Mouse (Mus musculus) hindbrain, embryonic 15.5 days (tissue): ENCODE data around the gene Fam161b. TPM values are rescaled to one million over a fixed set of nuclear protein-coding genes. Genes with fewer than 3 reads are reported as not detected.
"Not testable (repeated sequence)": the region's sequence is repeated elsewhere in the genome, so short reads cannot be mapped to it uniquely, and the experiment has no call there.

Experiments used
- ATAC-seq: fragments of 200-750 bp; cut with Nextera tagmentation; 2 replicates; pipeline ENCODE4 v1.8.0; 2017; ENCODE audit warnings: low read depth, moderate number of reproducible peaks, moderate TSS enrichment; ENCODE audit not compliant: low FRiP score
- H3K27ac ChIP-seq: fragments of 300-500 bp; sonication (generic); replicated peaks from 2 replicates; pipeline ENCODE4 v1.5.1; 2015; ENCODE audit warnings: mild to moderate bottlenecking, inconsistent platforms
- H3K27me3 ChIP-seq: fragments of 300-500 bp; sonication (generic); 2 replicates; pipeline ENCODE4 v1.6.1; 2015; ENCODE audit warnings: control low read depth, inconsistent platforms
- H3K36me3 ChIP-seq: fragments of 300-500 bp; sonication (generic); 2 replicates; pipeline ENCODE4 v1.6.1; 2015; ENCODE audit warnings: control low read depth, inconsistent platforms
- H3K4me1 ChIP-seq: fragments of 300-500 bp; sonication (generic); replicated peaks from 2 replicates; pipeline ENCODE4 v1.6.1; 2015; ENCODE audit warnings: control low read depth, inconsistent platforms
- H3K4me2 ChIP-seq: fragments of 300-500 bp; sonication (generic); 2 replicates; pipeline ENCODE4 v1.6.1; 2015; ENCODE audit warnings: moderate library complexity, mild to moderate bottlenecking, inconsistent platforms
- H3K4me3 ChIP-seq: fragments of 300-500 bp; sonication (generic); 2 replicates; pipeline ENCODE4 v1.5.1; 2015; ENCODE audit warnings: mild to moderate bottlenecking, inconsistent platforms
- H3K9ac ChIP-seq: fragments of 300-500 bp; sonication (generic); 2 replicates; pipeline ENCODE4 v1.6.1; 2015; ENCODE audit warnings: inconsistent platforms
- H3K9me3 ChIP-seq: fragments of 300-500 bp; sonication (generic); 2 replicates; pipeline ENCODE4 v1.6.1; 2016; ENCODE audit warnings: control low read depth, inconsistent platforms
- WGBS: fragments of 180-500 bp; shearing (Covaris S2); methylation state at CpG from one replicate; pipeline ENCODE4 v1.1.7; 2015; 5-methylcytosine and 5-hydroxymethylcytosine counted together
- polyA plus RNA-seq: library from polyadenylated mRNA; unstranded; fragments of >200 nt; fragmentation: Nextera tagmentation; extraction: Ambion mirVana; gene quantifications from 2 replicates; pipeline ENCODE4 v1.2.1, GENCODE M21; 2015

Fam161b gene
- polyA plus RNA-seq, 1 experiment from 2014 or later, result 17.8 TPM

DNA sequence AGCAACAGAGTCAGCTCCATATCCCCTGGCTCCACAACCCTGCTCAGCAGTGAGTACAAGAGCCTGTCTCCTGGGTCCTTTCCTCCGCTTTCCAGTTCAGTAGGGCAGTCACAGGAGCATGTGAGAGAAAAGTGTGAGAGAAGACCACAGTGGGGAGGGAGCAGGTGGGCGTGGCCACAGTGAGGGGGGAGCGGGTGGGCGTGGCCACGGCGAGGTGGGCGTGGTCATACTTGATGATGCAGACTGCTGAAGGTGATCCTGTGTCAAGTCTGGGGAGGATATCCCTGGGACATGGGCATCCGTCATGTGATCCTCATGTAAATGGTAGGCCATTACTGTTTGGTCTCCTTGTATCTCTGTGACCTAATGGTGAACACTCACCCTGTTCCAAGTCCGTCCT, 5.3 kb upstream of the Fam161b start:
- Histone ChIP-seq H3K9ac (no peak overlapping the region), H3K4me2 (no peak overlapping the region), H3K4me3 (no peak overlapping the region), H3K9me3 (no peaks in the 10 kb centered on the region), H3K4me1 (peaks cover 15% of the 10 kb centered on the region), H3K27ac (no peak overlapping the region), H3K36me3 (peaks cover 48% of the 10 kb centered on the region), H3K27me3 (no peaks in the 10 kb centered on the region)
- WGBS, result 63% methylated on average over 9 of the region's 9 CpGs
- no peak for ATAC-seq

DNA sequence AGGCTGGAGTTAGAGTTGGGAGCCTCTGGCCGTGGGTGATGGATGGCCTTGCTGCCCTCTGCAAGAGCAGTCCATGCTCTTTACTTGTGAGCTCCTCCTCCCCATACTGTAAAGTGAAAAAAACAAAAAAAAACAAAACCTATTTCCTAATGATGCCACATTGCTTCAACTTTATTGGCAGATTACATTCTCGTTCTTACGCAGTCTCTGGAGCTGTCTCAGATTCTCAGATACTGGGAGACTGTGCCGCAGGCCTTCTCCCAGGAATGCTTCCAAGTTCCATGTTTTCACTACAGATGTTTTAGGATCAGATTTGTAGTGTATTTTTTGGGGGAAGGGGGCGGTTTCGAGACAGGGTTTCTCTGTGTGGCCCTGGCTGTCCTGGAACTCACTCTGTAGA, 3.5 kb upstream of the Fam161b start:
- Histone ChIP-seq H3K27me3 (no peaks in the 10 kb centered on the region), H3K4me2 (no peak overlapping the region), H3K4me1 (peaks cover 24% of the 10 kb centered on the region), H3K9ac (no peak overlapping the region), H3K9me3 (no peaks in the 10 kb centered on the region), H3K36me3 (peaks cover 30% of the 10 kb centered on the region), H3K27ac (no peak overlapping the region), H3K4me3 (no peak overlapping the region)
- WGBS, result 94% methylated on average over 6 of the region's 6 CpGs
- no peak for ATAC-seq

DNA sequence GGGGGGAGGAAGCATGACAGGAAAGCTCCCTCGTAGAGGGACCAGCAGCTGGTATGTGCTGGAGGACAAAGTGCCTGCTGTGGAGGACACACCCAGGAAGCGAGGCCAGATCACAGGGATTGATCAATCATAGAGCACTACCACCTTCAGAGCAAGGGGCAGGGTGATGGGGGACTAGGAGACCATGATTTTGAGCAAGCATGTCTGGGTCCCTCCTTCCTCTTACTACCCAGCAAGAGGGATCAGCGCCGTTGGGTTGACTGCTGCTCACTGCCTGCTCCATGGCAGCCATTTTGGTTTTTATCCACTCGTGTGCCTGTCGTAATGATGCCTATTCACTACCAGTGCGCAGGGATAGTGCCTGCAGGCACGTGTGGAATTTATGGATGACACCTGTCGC, 2.7 kb upstream of the Fam161b start:
- no peak overlapping the region for H3K9ac ChIP-seq
- no peak overlapping the region for H3K4me2 ChIP-seq
- H3K9me3 ChIP-seq, result no peaks in the 10 kb centered on the region
- ATAC-seq, result no peak
- peaks cover 24% of the 10 kb centered on the region for H3K4me1 ChIP-seq
- H3K4me3 ChIP-seq, result no peak overlapping the region
- H3K36me3 ChIP-seq, result peaks cover 23% of the 10 kb centered on the region
- no peaks in the 10 kb centered on the region for H3K27me3 ChIP-seq
- H3K27ac ChIP-seq, result no peak overlapping the region
- 88% methylated on average over 9 of the region's 9 CpGs for WGBS

DNA sequence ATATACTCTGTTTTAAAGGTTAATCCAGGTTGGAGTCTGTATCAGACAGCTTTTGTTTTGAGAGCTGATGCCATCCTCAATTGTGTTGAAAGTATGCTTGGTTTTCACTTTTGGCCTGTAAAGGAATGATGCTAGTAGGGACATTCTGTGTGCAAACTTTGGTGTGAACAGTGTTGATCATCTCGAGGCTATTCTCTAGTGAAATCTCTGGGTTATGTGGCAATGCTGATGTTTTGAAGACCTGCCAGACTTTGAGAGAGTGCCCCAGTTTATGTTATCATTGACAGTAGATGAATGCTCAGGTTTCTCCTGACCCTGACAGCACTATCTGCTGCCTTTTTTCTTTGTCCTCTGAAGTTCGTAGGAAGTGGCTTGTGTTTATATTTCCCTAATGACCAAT, 1.2 kb upstream of the Fam161b start:
- H3K27ac ChIP-seq, result no peak overlapping the region
- H3K9me3 ChIP-seq, result no peaks in the 10 kb centered on the region
- ATAC-seq, result no peak
- no peaks in the 10 kb centered on the region for H3K27me3 ChIP-seq
- 69% methylated on average over 2 of the region's 2 CpGs for WGBS
- H3K36me3 ChIP-seq, result peaks cover 12% of the 10 kb centered on the region; the same call in 1 of the 2 replicates
- H3K4me1 ChIP-seq, result peaks cover 24% of the 10 kb centered on the region
- H3K9ac ChIP-seq, result 0 out of 2 replicates have a peak overlapping the region, but pooled peaks have one; percentile 19
- H3K4me3 ChIP-seq, result peak overlapping the region; percentile 97
- peak overlapping the region; percentile 81 for H3K4me2 ChIP-seq

DNA sequence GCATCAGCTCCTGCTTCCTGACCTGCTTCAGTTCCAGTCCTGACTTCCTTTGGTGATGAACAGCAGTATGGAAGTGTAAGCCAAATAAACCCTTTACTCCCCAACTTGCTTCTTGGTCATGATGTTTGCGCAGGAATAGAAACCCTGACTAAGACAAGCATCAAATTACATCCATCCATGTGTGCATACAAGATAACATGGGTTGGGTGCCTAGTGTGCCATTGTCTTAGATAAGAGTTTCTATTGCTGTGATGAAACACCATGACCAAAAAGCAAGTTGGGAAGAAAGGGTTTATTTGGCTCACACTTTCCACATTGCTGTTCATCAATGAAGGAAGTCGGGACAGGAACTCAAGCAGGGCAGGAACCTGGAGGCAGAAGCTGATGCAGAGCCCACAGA, 2.9 kb downstream of the Fam161b start:
- ATAC-seq, H3K4me3 ChIP-seq, H3K4me2 ChIP-seq, H3K27me3 ChIP-seq, H3K9ac ChIP-seq, H3K27ac ChIP-seq, H3K9me3 ChIP-seq: not testable (repeated sequence)
- 89% methylated on average over 2 of the region's 2 CpGs for WGBS
- peaks cover 34% of the 10 kb centered on the region for H3K36me3 ChIP-seq
- H3K4me1 ChIP-seq, result peaks cover 23% of the 10 kb centered on the region

DNA sequence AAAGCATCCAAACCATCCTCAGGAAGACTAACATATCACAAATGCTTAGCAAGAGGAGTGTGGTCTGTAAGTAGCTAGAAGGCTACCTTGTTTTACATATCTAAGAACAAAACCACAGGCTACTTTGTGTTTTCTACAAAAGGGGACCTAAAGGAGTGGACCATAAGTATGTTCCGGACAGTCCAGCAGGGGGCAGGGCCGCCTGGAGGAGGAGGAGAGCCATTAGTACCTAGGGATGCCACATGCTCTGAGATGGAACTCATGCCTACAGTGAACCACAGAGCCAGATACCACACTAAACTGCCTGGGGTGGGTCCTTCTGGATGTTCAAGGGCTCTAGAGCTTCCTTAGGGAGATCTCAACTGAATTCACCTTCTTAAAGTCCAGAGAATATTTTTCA, 14.4 kb downstream of the Fam161b start:
- 37% methylated on average over 2 of the region's 2 CpGs for WGBS
- Histone ChIP-seq H3K4me3 (no peak overlapping the region), H3K27me3 (no peaks in the 10 kb centered on the region), H3K9ac (no peak overlapping the region), H3K4me2 (no peak overlapping the region), H3K36me3 (peaks cover 70% of the 10 kb centered on the region), H3K27ac (no peak overlapping the region), H3K9me3 (no peaks in the 10 kb centered on the region), H3K4me1 (no peaks in the 10 kb centered on the region)
- no peak for ATAC-seq

DNA sequence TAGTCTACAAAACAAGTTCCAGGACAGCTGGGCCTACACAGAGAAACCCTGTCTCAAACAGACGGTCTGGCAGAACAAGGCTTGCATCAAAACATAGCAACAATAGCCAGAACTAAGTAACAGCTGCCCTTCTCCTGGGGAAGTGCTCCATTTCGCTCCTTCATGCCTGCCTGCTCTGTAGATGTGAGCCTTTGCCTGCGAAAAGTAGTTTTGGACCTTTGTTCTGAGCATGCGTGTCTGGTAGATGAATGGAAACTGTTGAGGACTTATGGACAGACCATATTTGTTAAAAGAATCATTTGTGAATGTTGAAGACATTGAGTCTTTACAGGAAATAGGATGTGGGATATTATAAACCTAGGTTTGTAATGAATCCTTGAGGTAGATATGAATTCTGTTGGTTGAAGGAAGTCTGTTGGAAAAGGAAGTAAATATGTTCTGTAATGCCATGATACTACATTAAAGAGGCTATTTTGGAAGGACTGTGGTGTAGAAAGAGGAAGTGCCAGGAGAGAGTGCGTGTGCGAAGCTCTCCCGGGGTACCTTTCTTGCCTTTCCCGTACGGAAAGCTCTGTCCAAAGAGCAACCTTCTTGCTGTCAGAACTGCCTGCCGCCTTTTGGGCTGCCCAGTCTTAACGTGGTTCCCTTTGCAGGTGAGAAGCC, 24.5 kb downstream of the Fam161b start:
- Histone ChIP-seq H3K36me3 (peaks cover 64% of the 10 kb centered on the region), H3K27me3 (no peaks in the 10 kb centered on the region), H3K4me2 (no peak overlapping the region), H3K4me3 (no peak overlapping the region), H3K9ac (no peak overlapping the region), H3K4me1 (no peaks in the 10 kb centered on the region), H3K9me3 (no peaks in the 10 kb centered on the region), H3K27ac (no peak overlapping the region)
- ATAC-seq, result no peak
- WGBS, result 91% methylated on average over 11 of the region's 11 CpGs

DNA sequence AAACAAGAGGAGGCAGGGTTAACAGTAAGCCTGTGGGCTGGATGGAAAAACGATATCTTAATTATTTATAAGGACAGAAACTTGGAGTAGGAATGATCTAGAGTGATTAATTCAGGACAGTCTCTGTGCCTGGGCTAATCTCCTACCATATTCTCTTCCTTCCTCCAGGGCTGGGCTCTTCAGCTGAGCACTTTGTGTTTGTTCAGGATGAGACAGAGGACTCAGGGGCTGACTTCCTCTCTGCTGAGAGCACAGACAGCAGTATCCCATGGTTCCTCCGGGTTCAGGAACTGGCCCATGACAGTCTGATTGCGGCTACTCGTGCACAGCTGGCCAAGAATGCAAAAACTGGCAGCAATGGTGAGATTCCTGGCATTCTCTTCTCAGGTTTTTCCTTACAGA, 34.5 kb downstream of the Fam161b start:
- ATAC-seq, result no peak
- Histone ChIP-seq H3K9ac (no peak overlapping the region), H3K36me3 (peaks cover 47% of the 10 kb centered on the region), H3K9me3 (no peaks in the 10 kb centered on the region), H3K4me2 (no peak overlapping the region), H3K27ac (no peak overlapping the region), H3K4me3 (no peak overlapping the region), H3K27me3 (no peaks in the 10 kb centered on the region), H3K4me1 (no peaks in the 10 kb centered on the region)
- 86% methylated on average over 4 of the region's 4 CpGs for WGBS

DNA sequence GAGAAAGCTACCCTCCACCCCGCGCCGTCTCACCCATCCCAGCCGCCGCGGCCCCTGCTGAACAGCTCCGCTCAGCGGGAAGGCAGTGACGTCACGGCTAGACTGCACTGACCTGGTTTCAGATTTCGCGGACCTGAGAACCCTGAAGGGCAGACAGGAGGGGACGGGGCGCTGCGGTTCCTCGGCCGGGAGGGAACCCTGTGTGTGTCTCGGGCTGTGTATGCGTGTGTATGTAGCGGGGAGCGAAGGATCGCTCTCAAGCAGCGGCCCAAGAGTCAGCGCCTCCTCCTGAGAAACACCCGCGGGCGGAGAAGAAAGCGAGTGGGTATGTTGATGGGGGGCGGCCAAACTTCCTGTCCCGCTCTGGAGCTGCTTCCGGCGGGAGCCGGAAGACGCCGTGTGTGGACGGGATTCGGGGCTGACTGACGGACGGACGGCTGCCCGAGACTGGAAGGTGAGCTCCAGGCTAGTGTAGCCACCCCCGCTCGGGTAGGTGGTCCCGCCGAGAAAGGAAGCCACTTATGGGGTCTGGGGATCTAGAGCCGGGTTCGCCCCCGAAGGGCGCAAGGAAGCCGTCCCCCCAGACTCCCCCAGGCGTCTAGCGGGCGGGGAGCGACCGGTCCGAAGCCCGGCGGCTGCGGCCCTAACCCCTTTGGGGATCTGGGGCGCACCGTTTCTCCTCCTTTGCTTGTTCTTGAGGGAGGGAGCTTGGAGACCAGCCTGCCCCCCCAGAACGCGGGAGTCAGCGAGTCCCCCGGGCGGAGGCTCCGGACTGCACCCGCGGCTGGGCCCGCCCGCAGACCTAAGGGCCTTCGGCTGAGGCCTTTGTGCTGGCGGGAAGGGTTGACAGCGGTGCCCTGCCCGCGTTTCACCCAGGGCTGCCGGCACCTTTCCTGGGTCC, 44.7 kb downstream of the Fam161b start, which contains the start of gene Zfp410:
Gene Zfp410 (plus strand): TSS at position 132 of the 901 bp plus-strand sequence.
- Histone ChIP-seq H3K4me3 (peak within 1 kb of the TSS; percentile 86), H3K4me1 (peaks cover 23% of the 10 kb centered on the region), H3K27me3 (no peaks in the 10 kb centered on the region), H3K36me3 (no peaks in the 10 kb centered on the region), H3K9ac (peak within 1 kb of the TSS; percentile 95), H3K9me3 (no peaks in the 10 kb centered on the region), H3K27ac (peak within 1 kb of the TSS; percentile 90), H3K4me2 (peak within 1 kb of the TSS; percentile 82)
- WGBS, result under 1% methylated on average over 77 of the region's 77 CpGs
- ATAC-seq, result peak; percentile 96

DNA sequence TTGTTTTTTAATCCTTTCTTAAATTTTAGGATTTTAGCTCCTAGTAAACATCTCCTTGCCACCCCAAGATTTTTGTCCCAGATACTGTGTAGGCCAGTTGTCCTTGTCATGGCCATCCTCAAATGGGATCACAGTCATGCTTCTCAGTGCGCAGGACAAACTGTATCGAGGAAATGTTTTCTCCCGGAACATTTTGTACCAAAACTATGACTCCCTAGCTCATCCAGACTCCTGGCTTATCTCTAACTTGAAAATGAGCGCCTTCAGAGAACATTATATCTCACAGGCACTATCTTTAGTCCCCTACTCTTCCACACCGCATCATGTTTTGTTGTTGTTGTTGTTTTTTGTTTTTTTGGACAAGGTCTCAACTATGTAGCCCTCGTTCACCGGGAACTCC, 45.6 kb downstream of the Fam161b start:
- Histone ChIP-seq H3K4me2 (peak overlapping the region; percentile 82), H3K36me3 (no peaks in the 10 kb centered on the region), H3K9me3 (no peaks in the 10 kb centered on the region), H3K27me3 (no peaks in the 10 kb centered on the region), H3K4me3 (peak overlapping the region; percentile 86), H3K4me1 (peaks cover 20% of the 10 kb centered on the region), H3K27ac (peak overlapping the region; percentile 90), H3K9ac (peak overlapping the region; percentile 95)
- WGBS, result 46% methylated on average over 7 of the region's 7 CpGs
- ATAC-seq, result no peak

DNA sequence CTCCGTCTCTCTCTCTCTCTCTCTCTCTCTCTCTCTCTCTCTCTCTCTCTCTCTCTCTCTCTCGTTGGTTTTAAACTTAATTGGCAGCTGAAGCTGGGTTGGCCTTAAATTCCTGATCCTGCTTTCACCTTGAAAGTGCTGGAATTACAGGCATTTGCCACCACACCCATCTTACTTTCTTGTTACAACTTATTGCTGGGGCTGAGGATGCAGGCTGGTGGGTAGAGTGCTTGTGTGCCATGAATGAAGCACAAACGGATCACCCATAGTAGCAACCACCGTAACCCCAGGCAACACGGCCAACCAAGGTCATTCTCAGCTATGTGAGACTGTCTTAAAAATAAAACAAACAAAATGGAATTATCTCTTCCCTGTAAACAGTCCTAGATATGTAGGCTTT, 50.3 kb downstream of the Fam161b start:
- Histone ChIP-seq H3K36me3 (0 out of 2 replicates have a peak, but pooled peaks cover 5% of the 10 kb centered on the region), H3K9ac (no peak overlapping the region), H3K4me3 (no peak overlapping the region), H3K27me3 (no peaks in the 10 kb centered on the region), H3K27ac (no peak overlapping the region), H3K9me3 (no peaks in the 10 kb centered on the region), H3K4me1 (peaks cover 6% of the 10 kb centered on the region), H3K4me2 (no peak overlapping the region)
- no peak for ATAC-seq
- 83% methylated on average over 4 of the region's 5 CpGs for WGBS

DNA sequence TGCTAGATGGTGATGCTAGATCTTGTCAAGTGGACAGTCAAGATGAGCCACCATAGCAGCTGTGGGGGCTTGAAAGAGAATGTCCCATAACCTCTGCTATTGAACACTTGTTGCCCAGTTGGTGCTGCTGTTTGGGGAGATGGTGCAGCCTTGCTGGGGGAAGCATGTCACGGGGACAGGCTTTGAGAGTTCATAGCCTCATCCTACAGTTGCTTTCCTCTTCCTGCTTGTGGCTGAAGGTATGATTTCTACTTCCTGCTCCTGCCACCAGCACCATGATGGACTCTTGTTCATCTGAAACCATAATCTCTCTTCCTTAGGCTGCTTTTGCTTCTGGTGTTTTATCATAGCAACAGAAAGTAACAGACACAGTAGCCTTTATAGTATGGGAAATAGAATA, 57.1 kb downstream of the Fam161b start:
- H3K9ac ChIP-seq, result no peak overlapping the region
- H3K4me2 ChIP-seq, result no peak overlapping the region
- H3K4me1 ChIP-seq, result no peaks in the 10 kb centered on the region
- no peak for ATAC-seq
- H3K4me3 ChIP-seq, result no peak overlapping the region
- 100% methylated on average over 1 of the region's 1 CpGs for WGBS
- no peak overlapping the region for H3K27ac ChIP-seq
- no peaks in the 10 kb centered on the region for H3K27me3 ChIP-seq
- H3K9me3 ChIP-seq, result no peaks in the 10 kb centered on the region
- H3K36me3 ChIP-seq, result peaks cover 14% of the 10 kb centered on the region; the same call in 1 of the 2 replicates
